Mouse (Mus musculus) lung, embryonic 15.5 days (tissue): ENCODE measurements around the gene Msl1. TPM values are rescaled to one million over a fixed set of nuclear protein-coding genes. Genes with fewer than 3 reads are reported as not detected.

ENCODE experiments used
- ATAC-seq: fragments of 200-750 bp; cut with Nextera tagmentation; 2 replicates; pipeline ENCODE4 v1.8.0; 2017; ENCODE audit warnings: moderate number of reproducible peaks, borderline replicate concordance; ENCODE audit not compliant: low FRiP score, low TSS enrichment; ENCODE audit errors: extremely low read depth
- H3K27ac ChIP-seq: fragments of 300-500 bp; sonication (generic); 2 replicates; pipeline ENCODE4 v1.5.1; 2015; ENCODE audit warnings: moderate library complexity, mild to moderate bottlenecking, inconsistent platforms
- H3K27me3 ChIP-seq: fragments of 300-500 bp; sonication (generic); 2 replicates; pipeline ENCODE4 v1.6.1; 2015; ENCODE audit warnings: inconsistent platforms
- H3K36me3 ChIP-seq: fragments of 300-500 bp; sonication (generic); 2 replicates; pipeline ENCODE4 v1.6.1; 2015; ENCODE audit warnings: inconsistent platforms
- H3K4me1 ChIP-seq: fragments of 300-500 bp; sonication (generic); 2 replicates; pipeline ENCODE4 v1.6.1; 2015; ENCODE audit warnings: inconsistent platforms
- H3K4me2 ChIP-seq: fragments of 300-500 bp; sonication (generic); 2 replicates; pipeline ENCODE4 v1.6.1; 2015; ENCODE audit warnings: inconsistent platforms, mild to moderate bottlenecking, moderate library complexity
- H3K4me3 ChIP-seq: fragments of 300-500 bp; sonication (generic); 2 replicates; pipeline ENCODE4 v1.5.1; 2015; ENCODE audit warnings: mild to moderate bottlenecking, inconsistent platforms
- H3K9ac ChIP-seq: fragments of 300-500 bp; sonication (generic); 2 replicates; pipeline ENCODE4 v1.6.1; 2015; ENCODE audit warnings: inconsistent platforms
- H3K9me3 ChIP-seq: fragments of 300-500 bp; sonication (generic); 2 replicates; pipeline ENCODE4 v1.6.1; 2016; ENCODE audit warnings: inconsistent platforms
- WGBS: fragments of 180-500 bp; shearing (Covaris S2); methylation state at CpG from one replicate; pipeline ENCODE4 v1.1.7; 2015; 5-methylcytosine and 5-hydroxymethylcytosine counted together
- polyA plus RNA-seq: library from polyadenylated mRNA; unstranded; fragments of >200 nt; fragmentation: Nextera tagmentation; extraction: Ambion mirVana; gene quantifications from 2 replicates; pipeline ENCODE4 v1.2.1, GENCODE M21; 2015

Msl1 gene
- polyA plus RNA-seq, 1 experiment from 2014 or later, result 21.2 TPM

DNA sequence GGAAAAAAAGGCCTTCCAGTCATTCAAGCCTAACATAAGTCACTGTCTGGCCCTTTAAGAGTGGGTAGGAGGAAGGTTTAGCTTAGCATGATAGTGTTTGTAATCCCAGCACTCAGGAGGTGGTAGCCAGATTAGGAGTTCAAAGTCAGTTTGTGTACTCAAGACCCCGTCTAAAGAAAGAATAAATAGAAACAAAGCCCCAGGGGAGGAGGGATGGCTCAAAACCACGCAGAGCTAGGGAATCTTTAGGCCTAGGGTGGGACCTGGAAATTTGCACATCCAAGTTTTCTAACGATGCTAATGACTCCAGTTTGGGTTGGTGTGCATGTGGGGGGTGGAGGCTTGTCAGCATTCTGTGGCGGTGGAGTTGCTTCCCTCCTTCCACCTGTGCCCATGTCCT lies 3.2 kb upstream of the Msl1 start:
- H3K27me3 ChIP-seq, result no peaks in the 10 kb centered on the region
- H3K4me3 ChIP-seq, result no peak overlapping the region
- H3K9me3 ChIP-seq, result no peaks in the 10 kb centered on the region
- no peak overlapping the region for H3K27ac ChIP-seq
- no peak overlapping the region for H3K4me2 ChIP-seq
- 13% methylated on average over 4 of the region's 4 CpGs for WGBS
- H3K4me1 ChIP-seq, result peaks cover 36% of the 10 kb centered on the region
- H3K9ac ChIP-seq, result no peak overlapping the region
- H3K36me3 ChIP-seq, result no peaks in the 10 kb centered on the region
- no peak for ATAC-seq

DNA sequence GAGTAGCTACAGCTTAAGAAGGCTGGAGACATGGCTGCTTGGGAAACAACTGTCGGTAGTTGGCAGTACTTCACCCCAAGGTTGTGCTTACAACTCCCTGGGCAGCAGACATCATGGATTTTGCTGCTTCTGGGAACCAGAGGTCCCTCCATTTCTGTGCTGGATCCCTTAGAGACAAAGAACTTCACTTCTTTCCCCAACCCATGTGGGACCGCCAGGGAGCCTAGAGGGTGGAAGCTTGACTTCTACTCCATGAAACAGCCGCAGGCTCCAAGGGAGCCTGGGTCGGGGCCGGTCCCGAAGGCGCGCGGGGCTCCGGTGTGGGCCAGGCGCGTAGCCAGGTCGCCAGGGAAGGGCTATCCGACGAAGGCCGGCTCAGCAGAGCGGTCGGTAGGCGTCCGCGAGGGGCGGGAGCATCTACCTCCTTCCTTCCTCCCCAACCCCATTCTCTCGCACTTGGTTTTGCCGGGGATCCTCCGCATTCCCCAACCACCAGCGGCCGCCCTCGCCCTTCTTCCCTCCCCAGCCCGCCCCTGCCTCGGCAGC lies 774 bp upstream of the Msl1 start:
- no peaks in the 10 kb centered on the region for H3K9me3 ChIP-seq
- H3K27ac ChIP-seq, result peak overlapping the region; percentile 100
- WGBS, result under 1% methylated on average over 26 of the region's 30 CpGs
- H3K4me1 ChIP-seq, result peaks cover 40% of the 10 kb centered on the region
- peak overlapping the region; percentile 97 for H3K9ac ChIP-seq
- H3K27me3 ChIP-seq, result no peaks in the 10 kb centered on the region
- peak overlapping the region; percentile 84 for H3K4me2 ChIP-seq
- ATAC-seq, result peak; percentile 74
- peaks cover 10% of the 10 kb centered on the region for H3K36me3 ChIP-seq
- peak overlapping the region; percentile 81 for H3K4me3 ChIP-seq

DNA sequence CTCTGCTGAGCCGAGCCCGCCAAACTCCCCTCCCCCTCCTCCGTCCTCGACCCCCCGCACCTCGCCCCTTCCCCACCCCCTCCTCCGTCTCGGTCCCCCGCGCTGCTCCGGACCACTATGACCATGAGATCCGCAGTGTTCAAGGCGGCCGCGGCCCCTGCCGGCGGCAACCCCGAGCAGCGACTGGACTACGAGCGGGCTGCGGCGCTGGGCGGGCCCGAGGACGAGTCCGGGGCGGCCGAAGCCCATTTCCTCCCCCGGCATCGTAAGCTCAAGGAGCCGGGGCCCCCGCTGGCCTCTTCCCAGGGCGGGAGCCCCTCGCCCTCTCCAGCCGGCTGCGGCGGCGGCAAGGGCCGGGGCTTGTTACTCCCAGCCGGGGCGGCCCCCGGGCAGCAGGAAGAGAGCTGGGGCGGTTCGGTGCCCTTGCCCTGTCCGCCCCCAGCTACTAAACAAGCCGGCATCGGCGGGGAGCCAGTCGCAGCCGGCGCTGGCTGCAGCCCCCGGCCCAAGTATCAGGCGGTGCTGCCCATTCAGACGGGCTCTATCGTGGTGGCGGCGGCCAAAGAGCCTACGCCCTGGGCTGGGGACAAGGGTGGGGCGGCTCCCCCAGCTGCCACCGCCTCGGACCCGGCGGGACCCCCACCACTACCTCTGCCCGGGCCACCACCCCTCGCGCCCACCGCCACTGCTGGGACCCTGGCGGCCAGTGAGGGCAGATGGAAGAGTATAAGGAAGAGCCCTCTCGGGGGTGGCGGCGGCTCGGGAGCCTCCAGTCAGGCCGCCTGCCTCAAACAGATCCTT lies 598 bp downstream of the Msl1 start:
- peak overlapping the region; percentile 81 for H3K4me3 ChIP-seq
- peaks cover 24% of the 10 kb centered on the region for H3K36me3 ChIP-seq
- H3K4me2 ChIP-seq, result peak overlapping the region; percentile 84
- under 1% methylated on average over 42 of the region's 74 CpGs for WGBS
- H3K9ac ChIP-seq, result peak overlapping the region; percentile 97
- no peaks in the 10 kb centered on the region for H3K9me3 ChIP-seq
- H3K4me1 ChIP-seq, result peaks cover 34% of the 10 kb centered on the region
- H3K27me3 ChIP-seq, result no peaks in the 10 kb centered on the region
- ATAC-seq, result peak; percentile 55; the same call in 1 of the 2 replicates
- H3K27ac ChIP-seq, result peak overlapping the region; percentile 100

DNA sequence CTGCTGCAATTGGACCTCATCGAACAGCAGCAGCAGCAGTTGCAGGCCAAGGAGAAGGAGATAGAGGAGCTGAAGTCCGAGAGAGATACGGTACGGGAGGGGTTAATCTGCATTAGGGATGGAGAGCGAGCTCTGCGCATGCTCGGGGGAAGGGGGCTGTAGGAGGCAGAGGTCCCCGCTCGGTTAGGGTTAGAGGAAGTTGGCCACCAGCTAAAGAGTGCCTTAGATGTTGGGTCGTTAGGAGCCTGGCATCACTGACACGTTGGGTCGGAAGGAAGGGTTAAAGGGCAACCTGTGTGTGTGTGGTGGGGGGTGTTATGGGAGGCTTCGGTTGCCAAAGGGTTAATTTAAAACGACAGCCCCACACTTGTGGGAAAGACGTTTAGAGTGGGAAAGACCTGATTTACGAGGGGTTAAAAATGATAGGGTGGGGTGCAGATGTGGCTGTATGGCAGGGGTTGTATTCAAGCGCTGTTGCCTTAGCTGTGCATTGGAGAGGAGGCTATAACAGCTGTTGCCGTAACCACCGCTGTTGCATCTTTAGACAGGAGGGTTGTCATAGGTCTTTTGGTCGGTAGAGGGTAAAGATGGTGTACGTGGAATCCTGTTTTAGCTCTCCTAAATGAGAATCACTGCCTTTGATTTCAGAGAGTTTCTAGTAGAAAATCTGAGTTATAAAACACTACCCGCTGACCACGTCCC lies 1.4 kb downstream of the Msl1 start:
- ATAC-seq, result peak; percentile 10; the same call in 1 of the 2 replicates
- WGBS, result 2% methylated on average over 23 of the region's 23 CpGs
- Histone ChIP-seq H3K9me3 (no peaks in the 10 kb centered on the region), H3K27me3 (no peaks in the 10 kb centered on the region), H3K36me3 (peaks cover 31% of the 10 kb centered on the region), H3K4me2 (peak overlapping the region; percentile 84), H3K4me3 (peak overlapping the region; percentile 81), H3K27ac (peak overlapping the region; percentile 100), H3K9ac (peak overlapping the region; percentile 97), H3K4me1 (peaks cover 34% of the 10 kb centered on the region)

DNA sequence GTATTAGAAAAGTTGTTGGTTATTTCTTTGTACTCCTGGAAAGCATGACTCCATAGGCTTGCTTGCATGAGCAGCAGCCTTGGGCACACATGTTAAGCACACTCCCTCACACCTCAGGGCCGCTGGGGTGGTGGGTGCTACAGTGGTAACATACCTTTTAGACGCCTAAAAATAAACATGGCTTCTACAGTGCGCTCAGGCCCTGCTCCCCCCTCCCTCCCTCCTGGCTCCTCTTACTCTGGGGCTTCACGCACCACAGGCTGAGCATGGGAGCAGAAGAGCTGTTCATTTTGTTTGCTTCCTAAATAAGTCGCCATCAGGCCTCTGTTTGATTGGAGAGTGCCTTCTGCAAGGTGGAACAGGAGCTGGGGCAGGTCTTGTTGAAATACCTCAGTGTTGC lies 2.0 kb downstream of the Msl1 start:
- peak overlapping the region; percentile 84 for H3K4me2 ChIP-seq
- H3K27ac ChIP-seq, result peak overlapping the region; percentile 100
- WGBS, result 2% methylated on average over 5 of the region's 5 CpGs
- peaks cover 38% of the 10 kb centered on the region for H3K36me3 ChIP-seq
- H3K9me3 ChIP-seq, result no peaks in the 10 kb centered on the region
- ATAC-seq, result no peak
- peaks cover 34% of the 10 kb centered on the region for H3K4me1 ChIP-seq
- H3K4me3 ChIP-seq, result peak overlapping the region; percentile 81
- peak overlapping the region; percentile 97 for H3K9ac ChIP-seq
- no peaks in the 10 kb centered on the region for H3K27me3 ChIP-seq

DNA sequence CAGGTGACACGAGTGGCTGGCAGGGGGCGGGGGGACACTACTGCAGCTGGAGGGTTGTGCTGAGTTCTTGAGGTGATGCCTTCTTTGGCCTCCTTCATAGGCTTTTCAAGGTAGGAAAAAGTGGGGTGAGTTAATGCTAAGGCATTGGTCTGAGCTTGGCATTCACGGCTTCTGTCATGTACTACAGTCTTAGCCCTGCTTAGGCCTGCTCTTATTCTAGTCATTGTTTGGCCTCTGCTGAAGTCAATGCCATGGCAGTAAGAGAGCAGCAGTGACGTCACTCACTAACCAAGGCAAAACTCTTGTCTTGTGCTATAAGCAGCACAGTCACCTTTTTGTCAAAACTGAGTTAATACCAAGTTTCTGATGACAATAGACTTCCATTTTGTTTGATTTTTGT lies 2.6 kb downstream of the Msl1 start:
- no peak for ATAC-seq
- peak overlapping the region; percentile 100 for H3K27ac ChIP-seq
- H3K27me3 ChIP-seq, result no peaks in the 10 kb centered on the region
- H3K9ac ChIP-seq, result peak overlapping the region; percentile 97
- WGBS, result 40% methylated on average over 4 of the region's 4 CpGs
- H3K4me1 ChIP-seq, result peaks cover 30% of the 10 kb centered on the region
- peaks cover 43% of the 10 kb centered on the region for H3K36me3 ChIP-seq
- H3K4me3 ChIP-seq, result peak overlapping the region; percentile 81
- H3K9me3 ChIP-seq, result no peaks in the 10 kb centered on the region
- peak overlapping the region; percentile 84 for H3K4me2 ChIP-seq

DNA sequence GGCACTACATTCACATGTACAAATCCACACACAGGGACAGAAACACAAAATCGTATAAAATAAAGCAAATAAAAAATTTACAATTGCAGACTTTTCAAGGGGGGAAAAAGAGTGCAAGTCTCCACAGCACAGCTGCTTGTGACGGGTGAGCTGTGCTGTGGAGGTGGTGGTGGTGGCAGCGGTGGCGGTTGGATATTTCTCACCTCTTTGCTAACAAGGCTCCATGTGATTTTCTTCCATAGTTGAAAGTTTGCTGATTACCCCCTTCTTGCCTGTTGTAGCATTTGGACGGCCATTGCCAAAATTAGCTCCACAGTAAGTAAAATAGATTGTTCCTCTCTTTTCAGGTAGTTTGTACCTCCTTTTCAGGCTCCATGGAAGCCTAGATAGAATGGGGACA lies 9.3 kb downstream of the Msl1 start, which contains the start of gene Casc3:
TSS of gene Casc3 (plus strand) at position 301 of the 400 bp plus-strand sequence.
- Histone ChIP-seq H3K4me2 (no peak within 1 kb of the TSS), H3K4me1 (peaks cover 9% of the 10 kb centered on the region; the same call in 1 of the 2 replicates), H3K27ac (no peak within 1 kb of the TSS), H3K27me3 (no peaks in the 10 kb centered on the region), H3K9ac (no peak within 1 kb of the TSS), H3K36me3 (peaks cover 82% of the 10 kb centered on the region), H3K9me3 (no peaks in the 10 kb centered on the region), H3K4me3 (no peak within 1 kb of the TSS)
- no peak for ATAC-seq
- 88% methylated on average over 5 of the region's 5 CpGs for WGBS

DNA sequence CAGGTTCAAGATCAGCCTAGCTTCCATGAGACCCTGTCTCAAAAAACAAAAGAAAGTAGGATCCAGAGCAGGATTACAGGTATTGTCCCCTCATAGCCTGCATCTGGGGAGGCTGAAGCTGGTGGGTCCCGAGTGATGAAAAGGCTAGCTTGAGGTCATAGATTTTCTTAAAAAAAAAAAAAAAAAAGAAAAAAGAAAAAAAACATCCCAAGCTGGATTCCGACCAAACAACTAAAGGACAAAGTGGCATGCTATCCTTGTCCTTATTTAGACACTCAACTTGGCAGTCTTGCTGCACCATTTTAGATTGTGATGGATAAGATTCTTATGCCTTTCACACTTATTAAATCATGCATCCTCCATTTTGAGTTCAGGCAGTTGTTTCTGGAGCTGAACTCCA lies 13.1 kb downstream of the Msl1 start:
- Histone ChIP-seq H3K9ac (no peak overlapping the region), H3K27me3 (no peaks in the 10 kb centered on the region), H3K36me3 (peaks cover 66% of the 10 kb centered on the region), H3K4me3 (no peak overlapping the region), H3K4me2 (no peak overlapping the region), H3K4me1 (peaks cover 19% of the 10 kb centered on the region), H3K9me3 (no peaks in the 10 kb centered on the region), H3K27ac (no peak overlapping the region; the same call in 1 of the 2 replicates)
- ATAC-seq, result no peak
- WGBS, result 51% methylated on average over 2 of the region's 2 CpGs

DNA sequence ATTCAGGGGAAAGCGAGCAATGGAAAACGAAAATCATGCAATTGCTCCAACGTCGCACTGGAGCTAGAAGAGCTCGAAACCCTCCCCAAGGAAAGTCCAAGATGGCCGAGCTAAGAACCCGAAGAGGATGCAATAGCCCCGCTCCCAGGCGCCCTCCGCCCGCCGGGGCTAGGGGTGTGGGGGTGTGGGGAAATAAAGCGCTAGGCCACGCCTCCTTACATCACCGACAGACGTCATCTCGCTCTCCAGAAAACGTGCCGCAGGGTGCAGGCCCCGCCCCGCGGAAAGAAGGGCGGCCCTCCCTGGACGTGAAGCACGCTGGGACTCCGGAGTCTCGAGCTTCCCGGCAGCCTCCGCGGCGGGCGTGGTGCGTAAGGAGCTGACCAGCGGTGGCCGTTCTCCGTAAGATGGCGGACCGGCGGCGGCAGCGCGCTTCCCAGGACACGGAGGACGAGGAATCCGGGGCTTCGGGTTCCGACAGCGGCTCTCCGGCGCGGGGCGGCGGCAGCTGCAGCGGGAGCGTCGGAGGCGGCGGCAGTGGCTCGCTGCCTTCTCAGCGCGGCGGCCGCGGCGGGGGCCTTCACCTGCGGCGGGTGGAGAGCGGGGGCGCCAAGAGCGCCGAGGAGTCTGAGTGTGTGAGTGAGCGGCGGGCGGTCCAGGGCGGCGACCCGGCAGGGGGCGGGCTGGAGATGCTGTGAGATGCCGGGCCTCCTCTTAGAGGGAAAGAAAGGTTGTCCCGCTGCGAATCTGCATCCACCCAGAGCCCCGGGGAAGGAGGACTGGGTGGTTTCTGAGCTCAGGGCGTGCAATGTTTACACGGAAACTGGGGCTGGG lies 14.4 kb downstream of the Msl1 start:
- peak overlapping the region; percentile 81 for H3K4me2 ChIP-seq
- H3K27me3 ChIP-seq, result no peaks in the 10 kb centered on the region
- H3K36me3 ChIP-seq, result peaks cover 66% of the 10 kb centered on the region
- peak; percentile 98 for ATAC-seq
- no peaks in the 10 kb centered on the region for H3K9me3 ChIP-seq
- peak overlapping the region; percentile 88 for H3K9ac ChIP-seq
- H3K4me3 ChIP-seq, result peak overlapping the region; percentile 85
- peak overlapping the region; percentile 98 for H3K27ac ChIP-seq
- H3K4me1 ChIP-seq, result peaks cover 19% of the 10 kb centered on the region
- WGBS, result under 1% methylated on average over 83 of the region's 84 CpGs

DNA sequence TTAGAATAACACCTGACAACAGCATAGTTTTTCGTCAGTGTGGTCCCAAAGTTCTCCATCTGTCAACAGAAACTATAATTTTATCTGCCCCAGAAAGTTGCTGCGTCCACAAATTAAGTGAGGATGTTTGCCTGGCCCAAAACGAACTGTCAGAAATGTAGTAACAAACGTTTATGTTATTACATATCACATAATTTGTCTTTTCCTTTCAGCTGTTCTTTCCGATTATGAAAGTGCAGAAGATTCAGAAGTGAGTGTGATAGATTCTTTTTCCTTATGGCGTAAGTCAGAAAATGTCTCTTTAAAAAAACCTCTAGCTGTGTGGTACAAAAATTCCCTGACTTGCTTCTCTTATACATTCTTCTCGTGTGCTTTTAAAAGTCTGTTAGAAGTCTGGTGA lies 15.4 kb downstream of the Msl1 start:
- Histone ChIP-seq H3K4me3 (peak overlapping the region; percentile 85), H3K4me1 (peaks cover 19% of the 10 kb centered on the region), H3K27me3 (no peaks in the 10 kb centered on the region), H3K27ac (peak overlapping the region; percentile 98), H3K9ac (peak overlapping the region; percentile 88), H3K9me3 (no peaks in the 10 kb centered on the region), H3K36me3 (peaks cover 61% of the 10 kb centered on the region), H3K4me2 (peak overlapping the region; percentile 81)
- ATAC-seq, result no peak
- 27% methylated on average over 7 of the region's 7 CpGs for WGBS

DNA sequence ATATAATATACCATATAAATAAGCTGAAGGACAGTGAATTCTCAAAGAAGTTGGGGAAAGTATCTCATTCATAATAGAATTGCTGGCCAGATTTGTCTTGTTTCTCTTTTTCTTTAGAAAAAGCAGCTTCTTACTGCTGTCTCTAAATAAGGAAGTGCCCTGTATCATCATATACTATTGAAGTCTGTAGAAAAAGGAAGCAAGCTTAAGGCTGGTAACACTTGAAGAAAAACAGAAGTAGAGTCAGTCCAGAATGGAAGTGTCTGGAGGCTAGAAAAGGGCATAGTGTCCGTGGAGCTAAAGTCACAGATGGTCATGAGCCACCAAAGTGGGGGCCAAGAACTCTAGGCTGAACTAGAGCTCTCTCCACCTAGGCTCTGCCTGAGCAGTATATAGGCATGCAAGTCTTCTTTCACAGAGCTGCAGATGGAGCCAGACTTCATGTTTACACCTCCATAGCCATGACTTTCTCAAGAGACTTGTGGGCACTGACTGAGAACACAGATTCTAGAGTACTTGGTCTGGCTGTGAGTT lies 21.5 kb downstream of the Msl1 start:
- Histone ChIP-seq H3K36me3 (peaks cover 82% of the 10 kb centered on the region), H3K27me3 (no peaks in the 10 kb centered on the region), H3K4me1 (no peaks in the 10 kb centered on the region), H3K9me3 (0 out of 2 replicates have a peak, but pooled peaks cover 4% of the 10 kb centered on the region), H3K4me3 (no peak overlapping the region), H3K27ac (no peak overlapping the region), H3K4me2 (no peak overlapping the region), H3K9ac (no peak overlapping the region)
- no peak for ATAC-seq
- 91% methylated on average over 1 of the region's 1 CpGs for WGBS
